Mouse (Mus musculus) thymus, adult 2 months (tissue): ENCODE data around the gene Prdm8.

ENCODE experiments used
- CTCF ChIP-seq: fragments of 200-500 bp; IDR thresholded peaks from 2 replicates; pipeline ENCODE4 v1.5.1; 2012; ENCODE audit warnings: mild to moderate bottlenecking, control low read depth, low read length, moderate library complexity, borderline replicate concordance; ENCODE audit not compliant: control insufficient read depth, poor library complexity, insufficient read depth; ENCODE audit errors: extremely low read depth
- POLR2A ChIP-seq: fragments of 200-500 bp; IDR thresholded peaks from 2 replicates; pipeline ENCODE4 v1.6.1; 2012; ENCODE audit warnings: mild to moderate bottlenecking, low read length, control low read depth, moderate library complexity; ENCODE audit not compliant: control insufficient read depth, poor library complexity, insufficient read depth; ENCODE audit errors: extremely low read depth

GRCm38 (mm10) chr5:98181686-98182602 is 14.9 kb downstream of the Prdm8 start:
- no peak for TF ChIP-seq CTCF
- no peak for TF ChIP-seq POLR2A
